Mouse (Mus musculus): ENCODE results near the gene Zcchc7. TPM values are rescaled to one million over a fixed set of nuclear protein-coding genes. Genes with fewer than 3 reads are reported as not detected.

The Zcchc7 gene
- total and polyA plus RNA-seq, 2 experiments, result 4.8 to 21.8 TPM

DNA sequence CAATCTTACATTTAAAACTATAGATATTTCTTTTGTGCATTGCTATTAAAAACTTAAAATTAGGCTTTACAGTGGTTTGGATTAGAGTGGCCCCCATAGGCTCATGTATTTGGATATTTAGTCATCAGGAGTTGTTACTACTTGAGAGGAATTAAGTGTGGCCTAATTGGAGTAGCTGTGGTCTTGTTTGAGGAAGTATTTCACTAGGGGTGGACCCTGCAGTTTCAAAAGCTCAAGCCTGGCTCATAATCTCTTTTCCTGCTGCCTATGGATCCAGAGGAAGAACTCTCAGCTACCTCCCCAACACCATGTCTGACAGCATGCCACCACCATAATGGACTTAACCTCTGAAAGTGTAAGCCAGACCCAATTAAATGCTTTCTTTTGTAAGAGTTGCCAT is 115.9 kb downstream of the Zcchc7 start:
- H3K9ac ChIP-seq (ENCODE audit: low read depth, low read length), result no peak overlapping the region
- no peaks in the 10 kb centered on the region for H3K27me3 ChIP-seq (ENCODE audit: control insufficient read depth, insufficient read depth, low read length)
- no peak overlapping the region for H3K27ac ChIP-seq (replicated peaks; ENCODE audit: insufficient read depth, low read depth, low read length)
- no peak for DNase-seq (ENCODE audit: extremely low read depth, low read depth, low spot score)
- H3K4me1 ChIP-seq (ENCODE audit: control insufficient read depth, insufficient read depth, low read length), result no peaks in the 10 kb centered on the region
- no peaks in the 10 kb centered on the region; the same call in 1 of the 2 replicates for H3K79me2 ChIP-seq (ENCODE audit: control insufficient read depth, insufficient read depth, low read length)
- no peak overlapping the region for H3K4me3 ChIP-seq (ENCODE audit: insufficient read depth, low read depth, low read length)
- TF ChIP-seq POLR2A (IDR thresholded peaks at IDR 0.05; ENCODE audit: extremely low read depth, insufficient read depth, low read length), result no peak
- no peak for TF ChIP-seq CTCF (IDR thresholded peaks at IDR 0.05; ENCODE audit: low read depth, low read length)
- H3K36me3 ChIP-seq (ENCODE audit: control insufficient read depth, insufficient read depth, low read length), result no peaks in the 10 kb centered on the region

DNA sequence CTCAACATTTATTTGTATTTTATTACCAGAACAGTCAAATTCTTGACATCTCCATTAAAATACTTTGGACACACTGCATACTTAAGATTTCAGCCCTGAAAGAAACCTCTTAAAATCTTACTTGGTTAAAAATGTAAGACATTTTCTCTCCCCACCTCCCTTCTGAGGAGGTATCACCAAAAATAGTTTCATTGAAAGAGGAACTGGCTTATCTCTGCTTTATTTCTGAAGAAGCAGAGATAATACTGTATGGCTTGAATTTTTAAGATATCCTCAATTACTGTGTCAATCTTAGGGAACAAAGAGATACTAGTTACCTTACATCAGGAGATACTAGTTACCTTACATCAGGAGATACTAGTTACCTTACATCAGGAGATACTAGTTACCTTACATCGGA is 116.4 kb downstream of the Zcchc7 start:
- Histone ChIP-seq H3K36me3 (ENCODE audit: control insufficient read depth, insufficient read depth, low read length) (no peaks in the 10 kb centered on the region), H3K9ac (ENCODE audit: low read depth, low read length) (no peak overlapping the region), H3K27ac (replicated peaks; ENCODE audit: insufficient read depth, low read depth, low read length) (no peak overlapping the region), H3K4me3 (ENCODE audit: insufficient read depth, low read depth, low read length) (no peak overlapping the region), H3K79me2 (ENCODE audit: control insufficient read depth, insufficient read depth, low read length) (no peaks in the 10 kb centered on the region; the same call in 1 of the 2 replicates), H3K27me3 (ENCODE audit: control insufficient read depth, insufficient read depth, low read length) (no peaks in the 10 kb centered on the region), H3K4me1 (ENCODE audit: control insufficient read depth, insufficient read depth, low read length) (no peaks in the 10 kb centered on the region)
- no peak for DNase-seq (ENCODE audit: extremely low read depth, low read depth, low spot score)
- no peak for TF ChIP-seq POLR2A (IDR thresholded peaks at IDR 0.05; ENCODE audit: extremely low read depth, insufficient read depth, low read length)
- WGBS, result 100% methylated on average over 1 of the region's 1 CpGs

DNA sequence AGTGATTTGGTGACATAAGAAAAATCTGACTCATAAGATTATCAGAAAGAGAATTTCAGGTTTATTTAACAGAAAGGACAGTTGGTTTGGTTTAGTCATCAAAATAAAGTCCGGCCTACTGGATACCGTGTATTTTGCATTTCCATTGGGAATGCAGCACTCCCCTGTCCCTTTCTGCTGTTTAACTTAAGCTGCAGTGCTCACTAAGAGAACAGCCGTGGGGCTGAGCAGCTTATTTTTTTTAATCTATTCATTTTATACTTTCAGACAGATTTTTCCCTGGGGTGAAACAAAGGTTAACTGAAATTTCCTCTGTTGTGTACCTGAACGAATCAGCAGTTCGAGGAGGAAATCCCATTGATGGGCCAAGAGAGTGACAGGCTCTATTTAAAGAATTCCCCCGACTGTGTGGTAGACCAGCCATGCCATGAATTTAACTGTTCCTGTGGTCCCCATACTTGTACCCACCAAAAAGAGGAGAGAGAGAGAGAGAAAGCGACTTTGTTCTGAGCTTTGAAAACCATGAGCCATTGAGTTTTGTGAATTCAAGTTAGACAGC is 124.5 kb downstream of the Zcchc7 start:
- no peaks in the 10 kb centered on the region; the same call in 1 of the 2 replicates for H3K79me2 ChIP-seq (ENCODE audit: control insufficient read depth, insufficient read depth, low read length)
- no peak for TF ChIP-seq POLR2A (IDR thresholded peaks at IDR 0.05; ENCODE audit: extremely low read depth, insufficient read depth, low read length)
- no peak for TF ChIP-seq CTCF (IDR thresholded peaks at IDR 0.05; ENCODE audit: low read depth, low read length)
- H3K27ac ChIP-seq (replicated peaks; ENCODE audit: insufficient read depth, low read depth, low read length), result no peak overlapping the region
- H3K9ac ChIP-seq (ENCODE audit: low read depth, low read length), result no peak overlapping the region
- H3K36me3 ChIP-seq (ENCODE audit: control insufficient read depth, insufficient read depth, low read length), result no peaks in the 10 kb centered on the region
- no peaks in the 10 kb centered on the region for H3K4me1 ChIP-seq (ENCODE audit: control insufficient read depth, insufficient read depth, low read length)
- H3K4me3 ChIP-seq (ENCODE audit: insufficient read depth, low read depth, low read length), result no peak overlapping the region
- H3K27me3 ChIP-seq (ENCODE audit: control insufficient read depth, insufficient read depth, low read length), result no peaks in the 10 kb centered on the region
- WGBS, result 83% methylated on average over 7 of the region's 7 CpGs
- no peak for DNase-seq (ENCODE audit: extremely low read depth, low read depth, low spot score)

DNA sequence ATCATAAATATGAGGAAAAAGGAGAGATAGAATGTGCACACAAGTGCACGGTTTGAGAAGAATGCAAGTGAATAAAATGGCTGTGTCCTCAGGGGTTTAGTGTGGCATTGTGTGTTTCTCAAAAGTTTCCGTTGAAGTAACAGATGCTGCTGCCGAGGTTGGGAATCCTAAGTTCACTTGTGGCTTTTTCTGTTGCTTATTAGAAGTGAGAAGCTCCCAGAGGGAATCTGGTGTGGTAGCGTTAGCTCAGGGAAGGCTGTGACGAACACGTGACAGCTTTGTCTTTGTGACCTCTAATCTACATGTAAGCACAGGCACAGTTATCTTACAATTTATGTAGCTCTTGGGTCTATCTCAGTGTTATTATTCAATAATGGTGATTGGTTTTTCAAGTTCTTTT is 130.5 kb downstream of the Zcchc7 start:
- Histone ChIP-seq H3K36me3 (ENCODE audit: control insufficient read depth, insufficient read depth, low read length) (no peaks in the 10 kb centered on the region), H3K27ac (replicated peaks; ENCODE audit: insufficient read depth, low read depth, low read length) (no peak overlapping the region), H3K9ac (ENCODE audit: low read depth, low read length) (no peak overlapping the region), H3K4me1 (ENCODE audit: control insufficient read depth, insufficient read depth, low read length) (no peaks in the 10 kb centered on the region), H3K27me3 (ENCODE audit: control insufficient read depth, insufficient read depth, low read length) (no peaks in the 10 kb centered on the region), H3K79me2 (ENCODE audit: control insufficient read depth, insufficient read depth, low read length) (no peaks in the 10 kb centered on the region; the same call in 1 of the 2 replicates), H3K4me3 (ENCODE audit: insufficient read depth, low read depth, low read length) (no peak overlapping the region)
- no peak for TF ChIP-seq CTCF (IDR thresholded peaks at IDR 0.05; ENCODE audit: low read depth, low read length)
- TF ChIP-seq POLR2A (IDR thresholded peaks at IDR 0.05; ENCODE audit: extremely low read depth, insufficient read depth, low read length), result no peak
- WGBS, result 92% methylated on average over 6 of the region's 6 CpGs
- no peak for DNase-seq (ENCODE audit: extremely low read depth, low read depth, low spot score)

DNA sequence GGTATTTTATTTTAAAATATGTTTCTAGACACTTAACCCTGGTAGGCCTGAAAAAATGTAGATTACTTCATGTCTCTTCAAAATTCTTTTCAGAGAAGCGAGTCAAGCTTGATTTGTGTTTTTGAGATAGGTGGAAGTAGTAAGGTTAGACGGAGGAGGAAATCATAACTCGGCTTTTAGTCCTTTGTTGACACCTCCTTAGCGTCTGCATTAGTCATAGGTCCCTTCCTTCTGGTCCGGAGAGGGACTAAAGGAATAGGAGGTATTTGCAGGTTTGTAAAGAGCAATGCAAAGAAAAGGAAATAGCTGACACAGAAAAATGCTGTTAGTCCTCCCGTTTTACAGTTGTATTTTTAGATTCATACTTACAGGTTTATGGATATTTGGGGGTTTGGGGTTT is 135.7 kb downstream of the Zcchc7 start:
- Histone ChIP-seq H3K4me3 (ENCODE audit: insufficient read depth, low read depth, low read length) (no peak overlapping the region), H3K27me3 (ENCODE audit: control insufficient read depth, insufficient read depth, low read length) (no peaks in the 10 kb centered on the region), H3K79me2 (ENCODE audit: control insufficient read depth, insufficient read depth, low read length) (no peaks in the 10 kb centered on the region; the same call in 1 of the 2 replicates), H3K4me1 (ENCODE audit: control insufficient read depth, insufficient read depth, low read length) (no peaks in the 10 kb centered on the region; the same call in 1 of the 2 replicates), H3K36me3 (ENCODE audit: control insufficient read depth, insufficient read depth, low read length) (peaks cover 9% of the 10 kb centered on the region), H3K27ac (replicated peaks; ENCODE audit: insufficient read depth, low read depth, low read length) (no peak overlapping the region), H3K9ac (ENCODE audit: low read depth, low read length) (no peak overlapping the region)
- TF ChIP-seq POLR2A (IDR thresholded peaks at IDR 0.05; ENCODE audit: extremely low read depth, insufficient read depth, low read length) (no peak), CTCF (IDR thresholded peaks at IDR 0.05; ENCODE audit: low read depth, low read length) (no peak)
- no peak for DNase-seq (ENCODE audit: extremely low read depth, low read depth, low spot score)
- WGBS, result 88% methylated on average over 6 of the region's 6 CpGs

DNA sequence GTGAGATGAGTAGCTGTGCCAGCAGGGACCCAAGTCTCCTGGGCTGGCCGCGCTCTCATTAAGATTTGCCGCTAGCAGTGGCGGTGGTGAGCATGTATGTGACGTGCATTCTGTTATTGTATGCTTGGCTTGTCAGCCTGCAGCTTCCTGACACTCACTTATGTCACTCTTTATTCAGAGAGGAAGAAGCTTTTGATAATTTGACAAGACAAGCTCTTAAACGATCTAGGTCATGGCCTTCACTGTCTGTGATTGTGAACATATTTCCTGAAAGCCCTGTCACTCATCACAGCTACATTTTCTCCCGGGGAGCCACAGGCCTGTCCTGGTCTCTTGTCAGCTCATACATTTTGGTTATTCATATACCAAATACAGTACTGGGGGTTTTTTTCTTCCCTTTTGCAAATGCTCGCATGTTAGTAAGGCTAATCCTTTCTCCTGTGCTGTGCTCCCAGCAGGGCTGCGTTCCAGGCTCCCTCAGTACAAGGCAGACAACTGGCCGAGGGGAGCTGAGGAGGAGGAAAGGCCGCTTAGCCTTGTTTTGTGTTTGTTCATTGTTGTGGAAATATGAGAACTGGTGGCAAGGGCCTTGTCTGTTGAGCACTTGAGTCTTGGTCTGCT is 150.1 kb downstream of the Zcchc7 start:
- no peak overlapping the region for H3K27ac ChIP-seq (replicated peaks; ENCODE audit: insufficient read depth, low read depth, low read length)
- no peak overlapping the region for H3K4me3 ChIP-seq (ENCODE audit: insufficient read depth, low read depth, low read length)
- no peaks in the 10 kb centered on the region; the same call in 1 of the 2 replicates for H3K79me2 ChIP-seq (ENCODE audit: control insufficient read depth, insufficient read depth, low read length)
- 75% methylated on average over 11 of the region's 11 CpGs for WGBS
- no peak overlapping the region for H3K9ac ChIP-seq (ENCODE audit: low read depth, low read length)
- H3K27me3 ChIP-seq (ENCODE audit: control insufficient read depth, insufficient read depth, low read length), result no peaks in the 10 kb centered on the region
- TF ChIP-seq POLR2A (IDR thresholded peaks at IDR 0.05; ENCODE audit: extremely low read depth, insufficient read depth, low read length), result no peak
- no peak for TF ChIP-seq CTCF (IDR thresholded peaks at IDR 0.05; ENCODE audit: low read depth, low read length)
- H3K4me1 ChIP-seq (ENCODE audit: control insufficient read depth, insufficient read depth, low read length), result no peaks in the 10 kb centered on the region
- H3K36me3 ChIP-seq (ENCODE audit: control insufficient read depth, insufficient read depth, low read length), result no peaks in the 10 kb centered on the region; the same call in 1 of the 2 replicates
- no peak for DNase-seq (ENCODE audit: extremely low read depth, low read depth, low spot score)
